Mouse (Mus musculus): ENCODE measurements around the gene En1. TPM values are rescaled to one million over a fixed set of nuclear protein-coding genes. Genes with fewer than 3 reads are reported as not detected.

Gene En1
- polyA plus RNA-seq, 1 experiment from 2014 or later: 1.2 TPM

- H3K27ac ChIP-seq: no peak overlapping the region
- 83% methylated on average over 7 of the region's 7 CpGs for WGBS
- ATAC-seq (ENCODE audit: low FRiP score): no peak
Measured at GRCm38 (mm10) chr1:120654950-120655396, 52.8 kb downstream of the En1 start.

More at GRCm38 (mm10) chr1:120654950-120655396, 52.8 kb downstream of the En1 start:
- Histone ChIP-seq H3K4me2 (no peak overlapping the region), H3K4me3 (replicated peaks) (no peak overlapping the region), H3K9me3 (no peaks in the 10 kb centered on the region), H3K36me3 (replicated peaks) (no peaks in the 10 kb centered on the region), H3K27me3 (peaks cover 30% of the 10 kb centered on the region), H3K4me1 (no peaks in the 10 kb centered on the region), H3K9ac (no peak overlapping the region)

Other genes starting within 250 kb of the En1 start
- gene Marco, start 97.4 kb upstream of the En1 start, polyA plus RNA-seq (2016; fragmentation: Nextera tagmentation; extraction: Ambion mirVana): 0.13 TPM in 1 of 2 replicates, not detected in the other

Data from forebrain, embryonic 12.5 days (tissue).